ENCODE assay signal across 12 mouse cellular contexts in genomic region chr17:29293807-29294605, GRCm38 (mm10). TPM values are rescaled to one million over a fixed set of nuclear protein-coding genes. Genes with fewer than 3 reads are reported as not detected.
A peak's percentile ranks its signal among the peaks of the same experiment; 100 is the strongest.
DNase-seq lines count a peak whose midpoint lies in the region; TF ChIP-seq lines count a peak whose summit lies in the region.
"Had no signal": no experiment of that assay in that cellular context is flagged by ENCODE, and none has a peak within 500 bp of the region (broad histone marks: within the 10 kb centered on the region; RNA-seq: fewer than 3 reads in every experiment).

No protein-coding gene starts in this region.

- no peak overlapping the region for H3K4me3 ChIP-seq in kidney, adult 2 months (ENCODE audit: insufficient read depth, low read depth, low read length)
- H3K4me3 ChIP-seq: hindbrain, embryonic 15.5 days had no signal

- TF ChIP-seq POLR2A in kidney, adult 2 months (IDR thresholded peaks at IDR 0.05; ENCODE audit: low read depth, low read length): no peak

- H3K4me1 ChIP-seq in kidney, adult 2 months (ENCODE audit: control insufficient read depth, insufficient read depth, low read length): peaks cover 37% of the 10 kb centered on the region
- H3K4me1 ChIP-seq: hindbrain, embryonic 15.5 days had no signal

- no peak overlapping the region; the same call in 1 of the 2 replicates for H3K27ac ChIP-seq in kidney, adult 2 months (ENCODE audit: insufficient read depth, low read depth, low read length)
- H3K27ac ChIP-seq: hindbrain, embryonic 15.5 days had no signal

- intact Hi-C loops in left cerebral cortex, postnatal 4 days (cut with DNase I): no loop called here

- WGBS in kidney, adult 2 months: 53% methylated on average over 9 of the region's 9 CpGs

- no peaks in the 10 kb centered on the region for H3K27me3 ChIP-seq in kidney, adult 2 months (replicated peaks; ENCODE audit: control insufficient read depth, insufficient read depth, low read length)
- H3K27me3 ChIP-seq: hindbrain, embryonic 15.5 days had no signal

- peak; percentile 43 to 74 for DNase-seq in cerebellum, postnatal 14 days
- no peak for DNase-seq in cerebellum, adult 11 months
- DNase-seq in left cerebral cortex, postnatal 4 days: peak; percentile 48
- DNase-seq in left cerebral cortex, adult 8-10 months (ENCODE audit: low spot score in 2 of 2): no peak
- peak; percentile 82 for DNase-seq in kidney, adult 2 months
- peak; percentile 61 for DNase-seq in lung, postnatal 10 days
- DNase-seq in ovary, postnatal 36 days (ENCODE audit: low spot score): no peak
- DNase-seq in frontal cortex, postnatal 10 days (ENCODE audit: low spot score in 2 of 2): no peak
- DNase-seq: embryo, embryonic 11 days; spleen, adult 18-20 months had no signal

- peaks cover 2% of the 10 kb centered on the region; the same call in 1 of the 2 replicates for H3K36me3 ChIP-seq in kidney, adult 2 months (ENCODE audit: control insufficient read depth, insufficient read depth, low read length)

- TF ChIP-seq CTCF in kidney, adult 2 months (conservative IDR thresholded peaks at IDR 0.05; ENCODE audit: insufficient read depth, insufficient read length, low read depth, low read length): 0 out of 2 replicates have a peak, but pooled peaks have one; percentile 18

RNA-seq across cellular contexts. Expression of gene Pi16, which starts 23.5 kb away (rescaled TPM):
- 1 to 10 TPM; 1.4 to 2.0 TPM for total RNA-seq in left cerebral cortex, postnatal 4 days (2021)
- 1 to 10 TPM; 1.2 to 1.6 (median 1.4) TPM for total RNA-seq in left cerebral cortex, adult 8-10 months (2022)
- polyA plus RNA-seq in kidney, adult 2 months (2012; rRNA removed): 18.4 and 22.2 TPM in 2 replicates

RNA-seq across cellular contexts. Expression of gene BC004004, which starts 25.4 kb away (rescaled TPM):
- 100 to 1,000 TPM; 102 to 107 TPM for total RNA-seq in left cerebral cortex, postnatal 4 days (2021)
- 100 to 1,000 TPM in 3 of 4 experiments, 10 to 100 TPM in 1; 98.1 to 131 (median 114) TPM for total RNA-seq in left cerebral cortex, adult 8-10 months (2022)
- polyA plus RNA-seq in kidney, adult 2 months (2012; rRNA removed): 219 and 228 TPM in 2 replicates

RNA-seq across cellular contexts. Expression of gene Ppil1, which starts 30.0 kb away (rescaled TPM):
- 10 to 100 TPM; 35.1 to 40.5 TPM for total RNA-seq in left cerebral cortex, postnatal 4 days (2021)
- total RNA-seq in left cerebral cortex, adult 8-10 months (2022): 10 to 100 TPM; 17.0 to 19.9 (median 19.5) TPM
- polyA plus RNA-seq in kidney, adult 2 months (2012; rRNA removed): 21.5 and 23.5 TPM in 2 replicates

RNA-seq across cellular contexts. Expression of gene Mtch1, which starts 53.7 kb away (rescaled TPM):
- 100 to 1,000 TPM; 489 to 514 TPM for total RNA-seq in left cerebral cortex, postnatal 4 days (2021)
- 100 to 1,000 TPM; 565 to 601 (median 593) TPM for total RNA-seq in left cerebral cortex, adult 8-10 months (2022)
- 375 and 393 TPM in 2 replicates for polyA plus RNA-seq in kidney, adult 2 months (2012; rRNA removed)

RNA-seq across cellular contexts. Expression of gene Cpne5, which starts 56.0 kb away (rescaled TPM):
- total RNA-seq in left cerebral cortex, postnatal 4 days (2021): 10 to 100 TPM; 67.9 to 81.9 TPM
- total RNA-seq in left cerebral cortex, adult 8-10 months (2022): 100 to 1,000 TPM; 167 to 193 (median 174) TPM
- 0.78 and 1.2 TPM in 2 replicates for polyA plus RNA-seq in kidney, adult 2 months (2012; rRNA removed)
- total RNA-seq: monocyte, adult 5-6 weeks had no signal

Comparison
In these comparisons a context has a peak if more than half of its experiments do, and no peak if none do; other contexts are left out.
1. DNase-seq: peak in cerebellum, postnatal 14 days (2 of 2), left cerebral cortex, postnatal 4 days (single experiment), kidney, adult 2 months (single experiment) and lung, postnatal 10 days (single experiment); none in cerebellum, adult 11 months (single experiment), left cerebral cortex, adult 8-10 months (0 of 2), ovary, postnatal 36 days (single experiment) and frontal cortex, postnatal 10 days (0 of 2).